Mouse (Mus musculus) cerebellum, postnatal 25 days (tissue): ENCODE measurements at regions not wholly inside any gene's neighbourhood (a gene's known extent, or its start where the extent isn't known, plus 50 kb on each side); places are given as distances from the start of the nearest gene placed in this dataset.

Experiments used
- DNase-seq, 2 experiments: peaks; one replicate each; pipeline ENCODE4 v3.0.0; 2021; ENCODE audit warnings: mixed read lengths in 2 of 2

GRCm38 (mm10) chr11:48605223-48605824 is 194.8 kb upstream of the Rack1 start:
- DNase-seq = no peak

DNA sequence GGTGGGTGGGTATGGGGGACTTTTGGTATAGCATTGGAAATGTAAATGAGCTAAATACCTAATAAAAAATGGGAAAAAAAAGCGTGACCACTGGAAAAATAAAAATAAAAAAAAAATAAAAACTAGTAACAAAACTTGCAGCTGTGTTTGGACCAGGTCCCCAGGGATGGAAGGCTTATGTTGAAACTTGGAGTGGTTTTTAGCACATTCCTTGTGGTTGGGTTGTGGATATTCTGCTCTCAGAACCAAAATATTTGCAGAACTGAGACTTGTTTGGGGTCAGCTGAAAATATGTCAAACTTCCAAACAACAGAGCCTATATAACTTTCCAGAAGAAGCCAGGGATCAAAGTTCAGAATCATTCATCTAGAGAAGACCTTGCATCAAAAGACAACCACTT is 199.0 kb upstream of the Rack1 start:
- no peak for DNase-seq

DNA sequence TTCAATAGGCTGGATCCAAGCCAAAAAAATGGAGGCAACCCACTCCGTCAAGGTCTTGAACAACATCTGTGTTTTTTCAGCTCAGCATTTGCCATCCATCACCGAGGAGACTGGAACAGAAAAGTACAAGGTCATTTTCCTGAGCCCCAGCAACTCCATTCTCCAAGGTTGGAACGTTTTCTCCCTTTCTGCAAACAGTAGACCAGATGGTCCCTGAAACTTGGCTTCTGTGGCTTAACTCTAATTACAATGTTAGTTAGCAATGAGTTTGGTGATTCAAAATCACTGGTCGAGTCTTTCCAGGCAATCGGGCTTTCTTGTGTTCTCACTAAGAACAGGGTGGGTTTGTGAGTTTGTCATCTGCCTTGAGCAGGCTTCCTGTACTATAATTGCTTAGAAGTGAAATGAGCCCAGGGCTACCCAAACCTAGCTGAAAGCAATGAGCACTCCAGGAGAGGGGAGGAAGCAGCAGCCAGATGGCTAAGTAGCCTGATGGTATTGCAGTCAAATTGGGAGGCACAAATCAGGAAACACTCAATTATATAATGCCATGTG is 200.5 kb upstream of the Rack1 start:
- DNase-seq = peak in 1 of 2 experiments; percentile 4

DNA sequence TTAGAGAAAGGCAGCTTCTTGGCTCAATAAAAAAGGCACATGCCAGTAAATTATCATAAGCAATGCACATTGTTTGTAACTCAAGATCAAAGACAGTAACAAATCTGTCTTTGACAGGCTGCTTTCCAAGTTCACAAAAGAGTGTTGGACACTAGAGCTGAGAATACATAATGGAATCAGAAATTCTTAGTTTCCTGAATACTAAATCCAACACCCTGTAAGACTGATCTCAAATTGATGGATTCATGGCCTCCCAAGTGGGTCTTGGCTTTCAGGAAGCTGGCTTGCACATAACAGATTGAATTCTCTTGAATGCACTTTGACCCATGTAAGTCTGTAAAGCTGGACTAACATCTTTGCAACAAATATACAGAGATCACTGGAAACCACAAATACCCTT is 201.1 kb upstream of the Rack1 start:
- DNase-seq = no peak

GRCm38 (mm10) chr11:48594429-48594828 is 205.7 kb upstream of the Rack1 start:
- no peak for DNase-seq

GRCm38 (mm10) chr11:48588833-48589649 is 211.1 kb upstream of the Rack1 start:
- peak; percentile 39 to 73 for DNase-seq

DNA sequence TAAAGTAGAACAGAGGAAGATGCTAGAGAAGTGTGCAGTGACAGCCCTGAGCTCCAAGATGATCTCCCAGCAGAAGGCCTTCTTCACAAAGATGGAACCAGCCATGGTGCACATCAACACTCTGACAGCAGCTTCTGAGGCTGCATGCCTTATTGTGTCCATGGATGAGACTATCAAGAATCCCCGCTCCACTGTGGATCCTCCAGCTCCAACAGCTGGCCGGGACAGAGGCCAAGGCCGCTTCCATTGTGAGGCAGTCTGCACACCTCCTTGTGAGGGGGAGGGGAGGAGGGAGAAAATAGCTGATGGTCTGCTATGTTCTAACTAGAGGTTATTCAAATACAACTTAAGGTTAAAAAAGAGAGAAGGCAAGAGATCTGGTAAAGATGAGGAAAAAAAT is 231.4 kb upstream of the Rack1 start:
- no peak for DNase-seq

GRCm38 (mm10) chr11:48567583-48568562 is 232.3 kb upstream of the Rack1 start:
- no peak for DNase-seq

DNA sequence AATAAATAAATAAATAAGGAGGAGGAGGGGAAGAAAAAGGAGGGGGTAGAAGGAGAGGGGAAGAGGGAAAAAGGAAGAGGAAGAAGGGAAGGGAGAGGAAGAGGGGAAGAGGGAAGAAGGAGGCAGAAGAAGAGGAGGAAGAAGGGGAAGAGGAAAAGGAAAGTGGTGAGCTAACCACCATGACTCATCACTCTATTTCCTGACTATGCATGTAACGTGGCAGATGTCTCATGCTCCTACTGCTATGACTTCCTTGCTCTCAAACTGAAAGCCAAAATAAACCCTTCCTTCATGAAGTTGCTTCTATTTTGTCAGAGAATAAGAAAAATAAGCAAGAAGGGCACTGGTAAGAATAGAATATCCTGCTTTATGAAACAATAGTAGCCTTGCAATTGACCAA is 242.1 kb upstream of the Rack1 start:
- DNase-seq = no peak

- DNase-seq = no peak
These were observed 248.1 kb upstream of the Rack1 start for GRCm38 (mm10) chr11:48552006-48552405.

DNA sequence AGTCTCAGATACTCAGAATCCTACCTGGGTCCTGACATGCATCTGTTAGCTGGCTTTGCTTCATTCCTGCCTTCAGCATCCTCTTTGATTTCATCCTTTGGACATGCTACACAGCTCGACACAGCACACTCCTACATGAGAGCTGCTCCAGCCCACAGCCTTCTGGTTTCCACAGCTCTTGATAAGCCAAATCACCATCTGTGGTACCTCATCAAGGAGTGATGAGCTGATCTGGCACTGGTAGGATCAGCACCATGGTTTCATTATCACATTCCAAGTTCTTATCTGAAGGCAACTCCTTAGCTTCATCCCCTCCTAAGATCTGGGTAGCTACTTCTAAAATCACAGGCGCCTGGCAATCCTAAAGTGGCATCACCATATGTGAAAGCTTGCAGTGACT is 248.9 kb upstream of the Rack1 start:
- DNase-seq = no peak

DNA sequence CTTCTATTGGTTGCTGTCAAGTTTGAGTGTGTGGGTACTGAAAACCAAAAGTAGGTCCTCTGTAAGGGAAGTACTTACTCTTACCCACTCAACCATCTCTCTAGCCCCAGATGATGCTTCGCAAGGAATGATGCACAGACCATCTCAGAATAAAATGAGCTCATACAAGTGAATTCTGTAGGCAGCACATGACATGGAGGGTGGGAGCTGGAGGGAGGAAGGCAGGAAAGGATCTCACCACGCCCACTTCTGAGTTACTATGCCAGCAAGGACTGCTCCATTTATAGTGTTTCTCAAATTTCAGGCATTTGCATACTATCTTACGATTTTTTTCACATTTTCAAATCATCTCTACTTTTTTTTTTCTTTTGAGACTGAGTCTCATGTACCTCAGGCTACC is 273.8 kb upstream of the Rack1 start:
- DNase-seq = no peak

DNA sequence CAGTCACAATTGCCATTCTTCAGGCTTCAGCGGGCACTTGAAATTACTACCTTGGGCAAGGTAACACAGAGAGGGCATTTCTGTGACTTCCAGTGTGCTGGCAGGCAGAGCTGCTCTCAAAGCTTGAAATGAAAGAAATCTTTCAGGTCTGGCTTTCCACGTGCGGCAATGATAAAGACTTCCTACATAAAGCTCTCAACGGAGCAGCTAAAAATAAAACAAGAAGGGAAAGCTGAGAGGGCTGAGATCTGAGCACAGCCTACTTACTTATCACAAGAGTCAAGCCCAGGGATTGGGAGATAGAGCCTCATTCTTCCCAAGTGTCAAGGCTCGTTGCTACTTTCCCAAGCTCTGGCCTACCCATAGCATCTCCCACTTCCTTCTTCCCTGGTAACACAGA is 274.6 kb upstream of the Rack1 start:
- no peak for DNase-seq

DNA sequence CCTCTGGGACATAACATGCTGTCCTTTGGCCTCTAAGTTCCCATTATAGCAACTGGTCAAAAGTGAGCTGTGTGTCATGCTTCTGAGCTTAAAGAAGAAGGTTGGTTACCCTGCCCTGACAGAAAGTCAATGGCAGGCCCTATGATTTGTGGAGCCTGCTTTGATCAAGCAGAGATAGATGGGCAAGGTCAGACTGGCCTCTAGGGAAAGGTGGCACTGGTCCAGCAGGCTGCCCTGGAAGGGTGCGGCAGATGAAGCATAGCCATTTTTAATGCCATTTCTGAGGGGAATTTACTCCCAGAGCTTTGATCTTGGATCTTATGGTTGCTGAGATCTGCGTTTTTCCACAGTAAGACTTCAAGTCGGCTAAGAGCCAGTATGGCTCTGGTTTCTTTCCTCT is 293.2 kb upstream of the Rack1 start:
- no peak for DNase-seq

GRCm38 (mm10) chr11:48502011-48502806 is 297.9 kb upstream of the Rack1 start:
- DNase-seq = peak in 1 of 2 experiments; percentile 9

DNA sequence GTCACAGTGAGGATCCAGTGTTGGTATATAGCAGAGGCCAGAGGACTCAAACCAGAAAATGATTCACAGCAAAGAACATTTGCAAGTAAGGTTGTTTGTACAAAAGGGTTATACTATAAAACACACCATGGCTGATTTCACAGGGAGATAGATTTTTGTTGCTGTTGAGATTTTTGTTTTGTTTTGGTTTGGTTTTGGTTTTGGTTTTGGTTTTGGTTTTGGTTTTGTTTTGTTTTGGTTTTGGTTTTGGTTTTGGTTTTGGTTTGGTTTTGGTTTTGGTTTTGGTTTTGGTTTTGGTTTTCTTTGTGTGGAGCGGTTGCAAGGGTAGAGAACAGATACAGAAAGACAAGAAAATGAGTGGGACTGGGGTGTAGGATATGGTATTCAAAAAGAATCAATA is 301.1 kb upstream of the Rack1 start:
- DNase-seq = no peak

GRCm38 (mm10) chr11:48488308-48488707 is 311.8 kb upstream of the Rack1 start:
- no peak for DNase-seq

DNA sequence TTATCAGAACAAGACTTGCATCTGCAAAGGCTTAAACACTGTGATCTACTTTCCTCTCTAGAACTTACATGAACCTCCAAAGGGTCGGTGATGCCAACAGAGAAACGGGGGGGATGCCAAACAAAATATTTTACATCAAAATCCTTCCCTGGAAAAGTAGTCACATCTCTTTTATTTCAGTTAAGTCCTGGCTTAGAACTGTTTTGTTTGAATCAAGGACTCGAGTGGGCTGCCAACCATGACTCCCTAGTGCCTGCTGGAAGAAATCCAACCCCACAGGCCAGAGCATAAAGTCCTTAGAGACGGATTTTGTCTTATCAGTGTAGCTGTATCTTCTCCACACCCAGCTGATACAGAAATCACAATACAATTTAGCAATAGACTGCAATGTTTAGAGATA is 336.1 kb upstream of the Rack1 start:
- no peak for DNase-seq

GRCm38 (mm10) chr11:48449883-48450282 is 350.2 kb upstream of the Rack1 start:
- DNase-seq = no peak

DNA sequence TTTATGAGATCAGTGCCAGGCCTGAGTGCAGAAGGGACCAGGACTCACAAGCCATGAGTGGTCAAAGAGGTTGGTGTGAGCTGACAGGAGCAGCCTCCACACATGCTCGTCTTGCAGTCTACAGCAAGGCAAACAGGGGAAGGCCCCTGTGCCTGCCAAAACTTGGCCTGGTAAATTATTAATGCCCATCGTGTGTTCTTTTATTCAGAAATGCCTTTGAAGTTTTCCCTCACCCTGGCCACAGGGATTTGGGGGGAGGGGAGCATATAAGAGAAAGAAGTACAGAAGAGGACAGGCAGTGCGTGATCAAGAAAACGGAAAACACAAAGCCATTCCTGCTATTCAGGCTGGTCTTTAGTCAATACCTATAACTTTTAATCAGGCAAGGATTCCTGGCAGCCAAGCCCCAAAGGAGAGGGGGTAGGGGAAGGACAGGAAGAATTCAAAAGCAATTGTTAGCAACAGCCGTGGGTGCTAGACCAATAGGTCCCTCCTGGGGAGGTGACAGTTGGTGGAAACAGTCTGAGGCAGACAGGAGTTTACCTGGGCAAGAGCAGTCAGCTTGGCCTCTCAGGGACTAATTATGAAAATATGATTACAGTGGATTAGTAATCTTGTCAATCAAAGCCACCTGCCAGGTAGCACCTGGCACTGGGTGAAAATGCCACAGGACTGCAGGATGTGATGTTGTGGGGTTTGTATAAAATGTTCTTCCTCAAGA is 357.4 kb upstream of the Rack1 start:
- DNase-seq = no peak

DNA sequence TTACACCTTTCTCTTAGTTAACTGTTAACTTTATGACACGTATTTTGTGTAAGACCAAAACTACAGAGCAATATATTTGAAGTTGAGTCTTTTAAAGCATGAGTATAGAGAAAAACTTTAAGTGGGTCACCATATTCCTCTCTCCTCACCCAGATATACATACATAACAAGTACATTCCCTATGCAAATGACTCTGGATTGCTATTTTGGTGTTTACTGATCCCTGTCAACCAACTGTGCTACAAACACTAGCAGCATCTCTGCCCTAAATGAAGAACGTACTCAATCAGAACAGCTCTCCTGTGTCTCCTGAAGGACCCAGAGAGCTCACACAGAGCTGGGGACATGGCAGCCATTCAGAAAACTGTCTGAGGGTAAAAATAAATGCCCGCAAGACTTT is 363.4 kb upstream of the Rack1 start:
- no peak for DNase-seq

- no peak for DNase-seq
These were observed 368.8 kb upstream of the Rack1 start for GRCm38 (mm10) chr11:48431316-48431715.
